Mouse (Mus musculus): ENCODE measurements around the gene Zc2hc1c. TPM values are rescaled to one million over a fixed set of nuclear protein-coding genes. Genes with fewer than 3 reads are reported as not detected.

Zc2hc1c gene
- polyA plus RNA-seq (2014; fragmentation: Illumina TruSeq; extraction: RNeasy Lipid Tissue Mini Kit (QIAGEN cat#74804); ENCODE audit: insufficient read depth, low read depth, low replicate concordance): 2.2 TPM

DNA sequence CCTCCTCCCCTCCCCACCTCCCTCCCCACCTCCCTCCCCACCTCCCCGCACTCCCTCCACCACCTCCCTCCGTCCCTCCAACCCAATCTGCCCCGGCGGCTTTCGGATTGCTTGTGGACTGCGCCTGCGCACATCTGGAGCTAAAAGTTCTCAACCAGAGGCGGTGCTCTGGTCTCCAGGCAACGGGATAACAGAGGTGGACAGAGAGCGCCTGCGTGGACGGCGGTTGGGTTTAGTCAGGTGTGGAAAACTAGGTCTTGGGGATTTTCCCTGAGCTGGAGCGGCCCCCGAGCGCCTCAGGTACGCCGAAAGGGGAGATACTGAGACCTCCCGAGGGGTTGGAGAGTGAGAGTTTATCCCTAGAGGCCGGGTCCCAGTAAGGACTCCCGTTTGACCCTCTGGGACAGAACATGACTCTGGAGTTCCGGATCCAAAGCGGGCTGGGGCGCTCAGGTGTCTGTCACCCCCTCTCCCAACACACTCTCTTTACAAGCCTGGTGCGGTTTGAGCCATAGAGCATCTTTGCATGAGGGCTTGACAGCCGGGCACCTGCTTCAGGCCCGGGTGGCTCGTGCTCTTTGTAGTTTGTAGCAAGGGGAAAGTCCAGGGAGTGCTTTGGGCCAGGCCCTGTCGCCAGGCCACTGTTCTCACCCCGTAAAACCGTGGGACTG is at the start of gene Zc2hc1c:
Gene Zc2hc1c, plus strand, starts transcription at position 106 of the 671 bp plus-strand sequence.

GRCm38 (mm10) chr12:85270319-85270718 is 18.1 kb upstream of the Zc2hc1c start, which contains the start of gene Mlh3:
Mlh3 (minus strand) TSS chr12:85270599.

DNA sequence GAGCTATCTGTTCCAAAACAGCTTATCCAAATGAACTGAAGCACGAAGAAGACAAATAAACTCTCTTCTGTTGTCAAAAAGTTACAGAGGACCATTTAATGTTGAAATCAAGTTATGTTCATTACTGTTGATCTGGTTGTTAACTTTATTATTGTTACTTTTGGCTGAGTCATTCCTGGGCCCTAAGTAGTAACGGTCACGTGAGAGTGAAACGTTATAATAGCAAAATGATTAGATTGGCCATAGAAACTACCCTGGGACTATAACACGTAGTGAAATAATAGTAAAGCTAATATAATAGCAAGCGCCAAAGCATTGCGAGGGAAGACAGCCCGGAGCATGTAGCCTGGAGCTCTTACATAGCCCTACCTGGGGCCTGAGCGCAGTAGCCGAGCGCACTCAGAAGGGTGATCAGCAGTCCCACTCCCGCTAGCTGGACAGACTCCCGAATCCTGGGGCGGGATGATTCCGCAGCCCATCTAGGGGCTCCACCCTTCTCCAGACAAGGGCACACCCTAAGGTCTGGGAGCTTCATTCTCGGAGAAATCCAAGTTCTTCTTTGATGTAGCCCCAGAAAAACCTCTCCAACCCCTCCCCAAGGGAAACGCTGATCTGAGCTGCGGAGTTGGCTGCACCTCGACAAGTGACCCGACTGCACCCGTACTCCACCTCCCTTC is 444 bp upstream of the Zc2hc1c start, which contains the start of gene Acyp1:
Gene Acyp1, minus strand, starts transcription at position 630 of the 677 bp plus-strand sequence.

DNA sequence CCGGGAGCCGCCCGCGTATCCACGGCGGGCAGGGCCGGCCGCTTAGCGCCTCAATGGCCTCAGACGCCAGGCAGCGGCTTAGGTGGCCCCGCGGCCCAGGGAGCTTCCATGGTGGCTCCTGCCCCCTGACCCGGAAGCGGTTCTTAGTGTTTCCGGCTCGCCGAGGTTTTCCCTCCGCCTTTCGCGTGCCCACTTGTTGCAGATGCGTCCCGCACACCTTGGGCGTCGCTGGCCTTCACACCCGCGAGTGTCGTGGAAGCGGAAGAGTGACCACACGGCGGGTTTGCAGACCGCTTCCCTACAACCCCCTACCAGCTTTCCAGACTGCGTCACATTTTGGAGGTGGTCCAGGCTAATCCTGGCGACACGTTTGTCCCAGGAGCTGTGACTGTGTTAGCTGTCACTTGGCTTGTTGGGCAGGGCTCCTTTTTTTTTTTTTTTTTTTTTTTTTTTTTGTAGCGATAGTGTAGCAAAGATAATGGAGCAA is 50.9 kb downstream of the Zc2hc1c start, which contains the start of gene Nek9:
Gene Nek9, minus strand, starts transcription at position 120 of the 487 bp plus-strand sequence.

Other genes starting within 250 kb of the Zc2hc1c start
- gene Prox2, start 177.8 kb upstream of the Zc2hc1c start, polyA plus RNA-seq (2014; fragmentation: Illumina TruSeq; extraction: RNeasy Lipid Tissue Mini Kit (QIAGEN cat#74804); ENCODE audit: insufficient read depth, low read depth, low replicate concordance): 1.7 TPM
- gene Dlst, start 177.8 kb upstream of the Zc2hc1c start, polyA plus RNA-seq (2014; fragmentation: Illumina TruSeq; extraction: RNeasy Lipid Tissue Mini Kit (QIAGEN cat#74804); ENCODE audit: insufficient read depth, low read depth, low replicate concordance): 61.4 TPM
- 0.41 TPM for gene Rps6kl1, start 137.3 kb upstream of the Zc2hc1c start, polyA plus RNA-seq (2014; fragmentation: Illumina TruSeq; extraction: RNeasy Lipid Tissue Mini Kit (QIAGEN cat#74804); ENCODE audit: insufficient read depth, low read depth, low replicate concordance)
- 5.2 TPM for gene Pgf, start 110.8 kb upstream of the Zc2hc1c start, polyA plus RNA-seq (2014; fragmentation: Illumina TruSeq; extraction: RNeasy Lipid Tissue Mini Kit (QIAGEN cat#74804); ENCODE audit: insufficient read depth, low read depth, low replicate concordance)
- gene Eif2b2, start 69.1 kb upstream of the Zc2hc1c start, polyA plus RNA-seq (2014; fragmentation: Illumina TruSeq; extraction: RNeasy Lipid Tissue Mini Kit (QIAGEN cat#74804); ENCODE audit: insufficient read depth, low read depth, low replicate concordance): 43.1 TPM
- 6.7 TPM for gene Mlh3, start 18.0 kb upstream of the Zc2hc1c start, polyA plus RNA-seq (2014; fragmentation: Illumina TruSeq; extraction: RNeasy Lipid Tissue Mini Kit (QIAGEN cat#74804); ENCODE audit: insufficient read depth, low read depth, low replicate concordance)
- 41.0 TPM for gene Acyp1, start 153 bp upstream of the Zc2hc1c start, polyA plus RNA-seq (2014; fragmentation: Illumina TruSeq; extraction: RNeasy Lipid Tissue Mini Kit (QIAGEN cat#74804); ENCODE audit: insufficient read depth, low read depth, low replicate concordance)
- 33.6 TPM for gene Nek9, start 50.8 kb downstream of the Zc2hc1c start, polyA plus RNA-seq (2014; fragmentation: Illumina TruSeq; extraction: RNeasy Lipid Tissue Mini Kit (QIAGEN cat#74804); ENCODE audit: insufficient read depth, low read depth, low replicate concordance)
- gene Tmed10, start 86.3 kb downstream of the Zc2hc1c start, polyA plus RNA-seq (2014; fragmentation: Illumina TruSeq; extraction: RNeasy Lipid Tissue Mini Kit (QIAGEN cat#74804); ENCODE audit: insufficient read depth, low read depth, low replicate concordance): 156 TPM
- 31.6 TPM for gene Fos, start 185.3 kb downstream of the Zc2hc1c start, polyA plus RNA-seq (2014; fragmentation: Illumina TruSeq; extraction: RNeasy Lipid Tissue Mini Kit (QIAGEN cat#74804); ENCODE audit: insufficient read depth, low read depth, low replicate concordance)